Mouse (Mus musculus) forebrain, embryonic 10.5 days (tissue): Measurements from ENCODE around the gene Hhat. TPM values are rescaled to one million over a fixed set of nuclear protein-coding genes. Genes with fewer than 3 reads are reported as not detected.

ENCODE experiments used
- DNase-seq: peaks from one replicate; pipeline ENCODE4 v3.0.0-alpha.2; 2017; ENCODE audit warnings: low spot score; ENCODE audit errors: extremely low spot score
- H3K27ac ChIP-seq: fragments of 300-500 bp; sonication (generic); 2 replicates; pipeline ENCODE4 v1.5.1; 2016; ENCODE audit warnings: mild to moderate bottlenecking
- H3K27me3 ChIP-seq: fragments of 300-500 bp; sonication (generic); 2 replicates; pipeline ENCODE4 v1.6.1; 2016; ENCODE audit warnings: mild to moderate bottlenecking; ENCODE audit not compliant: poor library complexity, severe bottlenecking
- H3K36me3 ChIP-seq: fragments of 300-500 bp; sonication (generic); replicated peaks from 2 replicates; pipeline ENCODE4 v1.6.1; 2016; ENCODE audit warnings: mild to moderate bottlenecking, moderate library complexity
- H3K4me1 ChIP-seq: fragments of 300-500 bp; sonication (generic); 2 replicates; pipeline ENCODE4 v1.6.1; 2016
- H3K4me3 ChIP-seq: fragments of 300-500 bp; sonication (generic); 2 replicates; pipeline ENCODE4 v1.5.1; 2016; ENCODE audit warnings: mild to moderate bottlenecking, moderate library complexity
- H3K9me3 ChIP-seq: fragments of 300-500 bp; sonication (generic); 2 replicates; pipeline ENCODE4 v1.6.1; 2016; ENCODE audit warnings: mild to moderate bottlenecking, moderate library complexity
- WGBS: fragments of 180-500 bp; shearing (Covaris S2); methylation state at CpG from one replicate; pipeline ENCODE4 v1.1.7; 2016; 5-methylcytosine and 5-hydroxymethylcytosine counted together
- polyA plus RNA-seq: library from polyadenylated mRNA; unstranded; fragments of >200 nt; fragmentation: Nextera tagmentation; extraction: Ambion mirVana; gene quantifications from 2 replicates; pipeline ENCODE4 v1.2.1, GENCODE M21; 2016

The Hhat gene
- polyA plus RNA-seq, 1 experiment from 2014 or later: 7.6 TPM

- DNase-seq: no peak
- peaks cover 12% of the 10 kb centered on the region for H3K4me1 ChIP-seq
- no peaks in the 10 kb centered on the region for H3K36me3 ChIP-seq
- no peaks in the 10 kb centered on the region for H3K9me3 ChIP-seq
- no peaks in the 10 kb centered on the region for H3K27me3 ChIP-seq
- no peak overlapping the region for H3K27ac ChIP-seq
- 71% methylated on average over 7 of the region's 7 CpGs for WGBS
- H3K4me3 ChIP-seq: no peak overlapping the region
Observed at GRCm38 (mm10) chr1:192544901-192545300, 226.1 kb downstream of the Hhat start.

- DNase-seq: no peak
- no peaks in the 10 kb centered on the region for H3K36me3 ChIP-seq
- 84% methylated on average over 9 of the region's 9 CpGs for WGBS
- H3K27ac ChIP-seq: peak overlapping the region; percentile 17; the same call in 1 of the 2 replicates
- no peaks in the 10 kb centered on the region for H3K27me3 ChIP-seq
- peaks cover 12% of the 10 kb centered on the region for H3K4me1 ChIP-seq
- H3K4me3 ChIP-seq: no peak overlapping the region
- no peaks in the 10 kb centered on the region for H3K9me3 ChIP-seq
Observed at GRCm38 (mm10) chr1:192544091-192544490, 226.9 kb downstream of the Hhat start.

DNA sequence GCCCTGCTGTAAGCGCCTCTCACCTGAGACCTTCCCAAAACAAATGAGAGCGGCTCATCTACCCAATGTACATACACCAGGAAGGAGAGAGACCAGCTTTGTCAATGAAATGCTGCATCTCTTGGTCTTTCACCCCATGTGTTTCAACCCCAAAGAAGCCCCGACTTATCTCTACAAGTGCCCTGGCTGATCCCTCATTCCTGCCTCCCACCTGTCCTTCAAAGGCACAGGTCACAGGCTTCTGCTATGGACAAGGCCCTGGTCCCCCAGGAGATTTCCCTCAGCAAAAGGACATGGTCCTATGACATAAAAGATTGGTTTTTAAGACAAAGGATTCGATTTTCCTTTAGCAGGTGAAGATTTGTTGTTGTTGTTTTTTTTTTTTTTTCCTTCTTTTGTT, 227.3 kb downstream of the Hhat start:
- H3K27ac ChIP-seq: peak overlapping the region; percentile 17; the same call in 1 of the 2 replicates
- H3K4me3 ChIP-seq: no peak overlapping the region
- no peaks in the 10 kb centered on the region for H3K9me3 ChIP-seq
- H3K36me3 ChIP-seq: no peaks in the 10 kb centered on the region
- no peak for DNase-seq
- H3K27me3 ChIP-seq: no peaks in the 10 kb centered on the region
- WGBS: 87% methylated on average over 4 of the region's 4 CpGs
- H3K4me1 ChIP-seq: peaks cover 12% of the 10 kb centered on the region

- H3K4me3 ChIP-seq: no peak overlapping the region
- no peak for DNase-seq
- 83% methylated on average over 2 of the region's 2 CpGs for WGBS
- H3K4me1 ChIP-seq: peaks cover 15% of the 10 kb centered on the region
- no peak overlapping the region for H3K27ac ChIP-seq
- H3K9me3 ChIP-seq: no peaks in the 10 kb centered on the region
- no peaks in the 10 kb centered on the region for H3K27me3 ChIP-seq
- H3K36me3 ChIP-seq: no peaks in the 10 kb centered on the region
Observed at GRCm38 (mm10) chr1:192542093-192542492, 228.9 kb downstream of the Hhat start.

DNA sequence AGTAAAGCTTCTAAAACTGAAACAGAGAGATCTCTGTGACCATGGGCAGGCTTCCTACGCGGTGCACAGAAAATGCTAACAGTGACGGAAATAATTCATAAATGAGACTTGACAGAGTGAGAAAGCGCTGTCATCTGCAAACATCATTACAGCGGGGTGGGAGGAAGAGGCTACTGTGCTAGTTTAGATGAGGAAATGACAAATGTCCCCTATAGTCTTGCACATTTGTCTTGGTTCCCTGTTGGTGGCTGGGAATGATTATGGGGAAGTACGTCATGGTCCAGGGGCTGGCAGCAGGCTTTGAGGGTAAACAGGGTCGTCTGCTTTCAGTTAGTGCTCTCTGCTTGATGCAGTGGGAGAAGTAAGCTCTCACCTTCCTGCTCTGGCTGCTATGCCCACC, 233.9 kb downstream of the Hhat start:
- no peak overlapping the region for H3K27ac ChIP-seq
- DNase-seq: no peak
- no peaks in the 10 kb centered on the region for H3K27me3 ChIP-seq
- peaks cover 4% of the 10 kb centered on the region for H3K4me1 ChIP-seq
- 81% methylated on average over 7 of the region's 7 CpGs for WGBS
- no peak overlapping the region for H3K4me3 ChIP-seq
- no peaks in the 10 kb centered on the region for H3K36me3 ChIP-seq
- H3K9me3 ChIP-seq: no peaks in the 10 kb centered on the region

GRCm38 (mm10) chr1:192536440-192536839, 234.6 kb downstream of the Hhat start:
- H3K27ac ChIP-seq: no peak overlapping the region
- H3K4me1 ChIP-seq: peaks cover 4% of the 10 kb centered on the region
- 71% methylated on average over 1 of the region's 1 CpGs for WGBS
- H3K9me3 ChIP-seq: no peaks in the 10 kb centered on the region
- H3K36me3 ChIP-seq: no peaks in the 10 kb centered on the region
- H3K4me3 ChIP-seq: no peak overlapping the region
- H3K27me3 ChIP-seq: no peaks in the 10 kb centered on the region
- DNase-seq: no peak

GRCm38 (mm10) chr1:192533016-192533415, 238.0 kb downstream of the Hhat start:
- Histone ChIP-seq H3K4me1 (peaks cover 8% of the 10 kb centered on the region), H3K9me3 (no peaks in the 10 kb centered on the region), H3K36me3 (no peaks in the 10 kb centered on the region), H3K27ac (no peak overlapping the region), H3K4me3 (no peak overlapping the region), H3K27me3 (no peaks in the 10 kb centered on the region)
- no peak for DNase-seq

DNA sequence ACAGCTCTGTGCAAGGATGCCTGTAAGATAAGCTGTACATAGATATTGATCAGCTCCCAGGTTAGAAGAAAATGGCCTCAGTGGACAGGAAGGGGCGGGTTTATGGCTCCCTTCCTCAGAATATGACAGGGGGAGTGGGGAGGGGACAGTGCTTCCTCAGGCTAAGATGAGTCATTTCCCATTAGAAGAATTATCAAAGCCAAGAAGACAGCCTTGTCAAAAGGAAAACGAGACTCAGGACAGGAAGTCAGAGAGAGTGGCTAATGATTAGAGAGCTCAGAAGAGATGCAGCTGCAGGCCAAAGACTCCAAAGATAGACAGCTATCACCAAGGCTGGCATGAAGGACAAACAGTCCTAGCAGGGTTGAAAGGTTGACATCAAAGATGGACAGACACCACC, 238.8 kb downstream of the Hhat start:
- Histone ChIP-seq H3K9me3 (no peaks in the 10 kb centered on the region), H3K4me3 (no peak overlapping the region), H3K36me3 (no peaks in the 10 kb centered on the region), H3K27me3 (no peaks in the 10 kb centered on the region), H3K4me1 (peaks cover 12% of the 10 kb centered on the region), H3K27ac (no peak overlapping the region)
- 54% methylated on average over 2 of the region's 2 CpGs for whole genome bisulfite sequencing
- DNase-seq: no peak

GRCm38 (mm10) chr1:192531490-192532146, 239.4 kb downstream of the Hhat start:
- Histone ChIP-seq H3K9me3 (no peaks in the 10 kb centered on the region), H3K36me3 (no peaks in the 10 kb centered on the region), H3K4me1 (peaks cover 10% of the 10 kb centered on the region), H3K27me3 (no peaks in the 10 kb centered on the region), H3K27ac (no peak overlapping the region), H3K4me3 (no peak overlapping the region)
- DNase-seq: no peak
- WGBS: 65% methylated on average over 2 of the region's 2 CpGs

GRCm38 (mm10) chr1:192525711-192526350, 245.2 kb downstream of the Hhat start:
- Histone ChIP-seq H3K27me3 (peaks cover 5% of the 10 kb centered on the region), H3K4me3 (no peak overlapping the region), H3K36me3 (no peaks in the 10 kb centered on the region), H3K9me3 (no peaks in the 10 kb centered on the region), H3K4me1 (peaks cover 48% of the 10 kb centered on the region), H3K27ac (no peak overlapping the region)
- 80% methylated on average over 14 of the region's 14 CpGs for WGBS
- no peak for DNase-seq

GRCm38 (mm10) chr1:192522376-192523178, 248.4 kb downstream of the Hhat start:
- 50% methylated on average over 12 of the region's 12 CpGs for WGBS
- Histone ChIP-seq H3K4me1 (peaks cover 51% of the 10 kb centered on the region), H3K36me3 (no peaks in the 10 kb centered on the region), H3K4me3 (no peak overlapping the region), H3K9me3 (no peaks in the 10 kb centered on the region), H3K27ac (no peak overlapping the region), H3K27me3 (peaks cover 5% of the 10 kb centered on the region)
- DNase-seq: no peak

GRCm38 (mm10) chr1:192520836-192521435, 250.1 kb downstream of the Hhat start:
- no peaks in the 10 kb centered on the region for H3K9me3 ChIP-seq
- peaks cover 46% of the 10 kb centered on the region for H3K4me1 ChIP-seq
- H3K36me3 ChIP-seq: no peaks in the 10 kb centered on the region
- peaks cover 5% of the 10 kb centered on the region for H3K27me3 ChIP-seq
- no peak for DNase-seq
- WGBS: 47% methylated on average over 13 of the region's 13 CpGs
- no peak overlapping the region for H3K4me3 ChIP-seq
- no peak overlapping the region for H3K27ac ChIP-seq

DNA sequence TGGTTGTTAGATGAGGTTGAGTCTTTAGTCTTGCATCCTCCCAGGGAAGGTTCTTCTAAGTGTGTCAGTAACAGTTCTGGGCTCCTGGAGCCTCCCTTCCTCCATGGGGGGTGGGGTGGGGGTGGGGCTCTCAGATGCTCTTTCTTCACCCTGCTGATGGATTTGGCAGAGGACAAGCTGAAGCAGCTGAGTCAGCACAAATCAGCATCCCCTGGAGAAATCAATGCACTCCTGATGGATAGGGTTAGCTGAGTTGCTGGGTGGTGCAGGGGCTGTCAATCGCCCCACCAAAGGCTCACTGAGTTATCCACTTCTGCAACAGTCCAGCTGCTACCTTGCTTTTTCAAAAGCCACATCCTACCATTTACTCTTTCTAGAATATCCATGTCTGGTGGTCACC, 251.3 kb downstream of the Hhat start:
- no peak overlapping the region for H3K4me3 ChIP-seq
- H3K9me3 ChIP-seq: no peaks in the 10 kb centered on the region
- H3K27me3 ChIP-seq: peaks cover 5% of the 10 kb centered on the region
- WGBS: 81% methylated on average over 1 of the region's 1 CpGs
- no peak overlapping the region for H3K27ac ChIP-seq
- no peaks in the 10 kb centered on the region for H3K36me3 ChIP-seq
- no peak for DNase-seq
- H3K4me1 ChIP-seq: peaks cover 39% of the 10 kb centered on the region
